Mouse (Mus musculus) small intestine, adult 2 months (tissue): ENCODE data around the gene Prl7b1. TPM values are rescaled to one million over a fixed set of nuclear protein-coding genes. Genes with fewer than 3 reads are reported as not detected.

Experiments
- H3K27ac ChIP-seq: fragments of 200-500 bp; 2 replicates; pipeline ENCODE4 v1.5.1; 2012; ENCODE audit warnings: low read depth, low read length, control low read depth, inconsistent platforms; ENCODE audit not compliant: insufficient read depth
- H3K27me3 ChIP-seq: fragments of 200-500 bp; 2 replicates; pipeline ENCODE4 v1.6.1; 2012; ENCODE audit warnings: mild to moderate bottlenecking, moderate library complexity, low read length, inconsistent platforms; ENCODE audit not compliant: control insufficient read depth, insufficient read depth
- H3K36me3 ChIP-seq: fragments of 200-500 bp; 2 replicates; pipeline ENCODE4 v1.6.1; 2012; ENCODE audit warnings: mild to moderate bottlenecking, low read length, control low read depth, inconsistent platforms; ENCODE audit not compliant: control insufficient read depth, insufficient read depth
- H3K4me1 ChIP-seq: fragments of 200-500 bp; 2 replicates; pipeline ENCODE4 v1.6.1; 2012; ENCODE audit warnings: low read length, inconsistent platforms, mixed read lengths; ENCODE audit not compliant: control insufficient read depth, insufficient read depth, insufficient read length
- H3K4me3 ChIP-seq: fragments of 200-500 bp; 2 replicates; pipeline ENCODE4 v1.5.1; 2012; ENCODE audit warnings: low read depth, mild to moderate bottlenecking, control low read depth, inconsistent platforms, low read length, moderate library complexity
- CTCF ChIP-seq: fragments of 200-500 bp; IDR thresholded peaks from 2 replicates; pipeline ENCODE4 v1.5.1; 2012; ENCODE audit warnings: low read depth, mild to moderate bottlenecking, control low read depth, inconsistent platforms, low read length, moderate library complexity, mixed read lengths; ENCODE audit not compliant: insufficient replicate concordance, insufficient read length; ENCODE audit errors: extremely low read depth
- POLR2A ChIP-seq: fragments of 200-500 bp; IDR thresholded peaks from 2 replicates; pipeline ENCODE4 v1.6.1; 2012; ENCODE audit warnings: low read depth, mild to moderate bottlenecking, control low read depth, inconsistent platforms, low read length, moderate library complexity
- WGBS: fragments of 180-500 bp; shearing (Covaris S2); methylation state at CpG from one replicate; pipeline ENCODE4 v1.1.7; 2018; 5-methylcytosine and 5-hydroxymethylcytosine counted together
- polyA plus RNA-seq: library from polyadenylated mRNA; depleted of rRNA; stranded (reverse); fragments of >200 nt; gene quantifications from 2 replicates; pipeline ENCODE4 v1.2.3, GENCODE M21; 2012; rRNA removed

Prl7b1 gene
- not detected in 2 replicates for polyA plus RNA-seq

DNA sequence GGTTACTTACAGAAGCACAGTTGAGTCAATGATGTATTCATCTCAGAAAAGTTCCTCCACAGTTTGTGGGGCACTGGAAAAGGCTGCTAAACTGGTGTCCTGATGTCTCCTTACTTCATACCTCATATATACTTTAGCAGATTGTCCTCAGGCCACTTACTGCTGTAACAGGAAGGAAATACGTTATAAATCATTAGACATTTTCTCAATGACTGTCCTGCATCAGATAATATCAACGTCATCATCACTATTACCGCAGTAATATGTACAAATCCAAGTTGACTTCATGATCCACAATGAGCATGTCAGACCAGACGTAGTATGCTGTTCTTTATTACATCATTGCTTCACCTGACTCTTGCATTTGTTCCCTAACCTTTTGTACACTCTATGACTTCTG, at the start of gene Prl7b1:
Prl7b1 (minus strand) TSS at position 101 of the 400 bp plus-strand sequence.
- no peaks in the 10 kb centered on the region for H3K36me3 ChIP-seq
- WGBS = 58% methylated on average over 4 of the region's 4 CpGs
- H3K27me3 ChIP-seq = no peaks in the 10 kb centered on the region
- no peak within 1 kb of the TSS for H3K27ac ChIP-seq
- H3K4me3 ChIP-seq = no peak within 1 kb of the TSS
- H3K4me1 ChIP-seq = no peaks in the 10 kb centered on the region
- TF ChIP-seq CTCF = no peak
- no peak for TF ChIP-seq POLR2A

DNA sequence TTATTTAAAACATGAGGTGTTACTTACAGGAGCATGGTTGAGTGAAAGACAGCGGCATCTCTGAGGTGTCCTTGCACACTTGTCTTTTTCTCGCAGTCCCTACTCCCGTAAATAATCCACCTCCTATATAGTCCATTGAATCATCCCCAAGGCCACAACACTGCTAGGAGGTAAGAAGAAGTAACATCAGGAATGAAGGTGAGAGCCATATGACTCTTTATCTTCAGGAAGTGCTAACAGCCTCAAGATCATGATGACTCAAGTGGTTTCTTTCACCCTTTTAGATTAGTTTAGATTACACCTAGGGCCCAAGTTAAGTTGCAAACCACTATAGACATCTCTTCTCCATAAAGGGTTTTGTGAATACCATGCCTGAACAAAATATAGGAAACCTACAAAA, 32.0 kb upstream of the Prl7b1 start, which contains the start of gene Prl7a1:
Prl7a1 (minus strand) TSS at position 101 of the 400 bp plus-strand sequence.
- WGBS = 94% methylated on average over 3 of the region's 3 CpGs
- Histone ChIP-seq H3K4me3 (no peak within 1 kb of the TSS), H3K27ac (no peak within 1 kb of the TSS), H3K36me3 (no peaks in the 10 kb centered on the region), H3K27me3 (no peaks in the 10 kb centered on the region), H3K4me1 (no peaks in the 10 kb centered on the region)
- TF ChIP-seq POLR2A (no peak), CTCF (no peak)

DNA sequence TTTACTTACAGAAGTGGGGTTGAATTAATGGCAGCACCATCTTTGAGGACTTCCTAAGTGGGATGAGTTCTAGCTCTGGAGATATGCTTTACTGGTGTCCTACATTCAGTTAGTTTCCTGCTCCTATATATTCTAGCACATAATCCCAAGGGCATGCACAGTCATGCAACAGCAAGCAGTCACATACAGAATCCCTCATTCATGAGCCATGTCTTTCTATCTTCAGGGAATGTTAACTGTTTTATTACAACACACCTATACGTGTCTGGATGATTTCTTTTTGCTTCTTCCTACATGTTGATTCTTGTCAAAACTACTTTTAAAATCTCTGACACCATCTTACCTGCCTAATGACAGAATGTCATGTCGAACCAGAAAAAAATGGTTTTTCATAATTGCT, 28.3 kb downstream of the Prl7b1 start, which contains the start of gene Prl8a1:
Prl8a1 (minus strand) TSS at position 101 of the 400 bp plus-strand sequence.
- no peak within 1 kb of the TSS for H3K27ac ChIP-seq
- no peak for TF ChIP-seq CTCF
- no peak for TF ChIP-seq POLR2A
- 70% methylated on average over 2 of the region's 2 CpGs for WGBS
- H3K4me3 ChIP-seq = no peak within 1 kb of the TSS
- no peaks in the 10 kb centered on the region for H3K4me1 ChIP-seq
- no peaks in the 10 kb centered on the region for H3K36me3 ChIP-seq
- H3K27me3 ChIP-seq = no peaks in the 10 kb centered on the region

DNA sequence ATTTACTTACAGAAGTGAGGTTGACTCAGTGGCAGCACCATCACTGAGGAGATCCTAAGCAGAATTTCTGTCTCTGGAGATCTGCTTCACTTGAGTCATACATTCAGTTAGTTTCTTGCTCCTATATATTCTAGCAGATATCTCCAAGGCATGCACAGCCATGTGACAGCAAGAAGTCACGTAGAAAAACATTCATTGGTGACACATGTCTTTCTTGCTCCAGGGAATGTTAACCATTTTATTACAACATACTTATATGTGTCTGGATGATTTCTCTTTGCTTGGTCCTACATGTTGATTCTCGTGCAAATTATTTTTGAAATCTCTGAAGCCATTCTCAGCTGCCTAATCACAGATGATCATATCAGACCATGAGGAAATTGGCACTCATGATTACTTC, 45.9 kb downstream of the Prl7b1 start, which contains the start of gene Prl8a9:
Prl8a9 (minus strand) TSS at position 101 of the 400 bp plus-strand sequence.
- 74% methylated on average over 2 of the region's 2 CpGs for WGBS
- H3K36me3 ChIP-seq = no peaks in the 10 kb centered on the region

DNA sequence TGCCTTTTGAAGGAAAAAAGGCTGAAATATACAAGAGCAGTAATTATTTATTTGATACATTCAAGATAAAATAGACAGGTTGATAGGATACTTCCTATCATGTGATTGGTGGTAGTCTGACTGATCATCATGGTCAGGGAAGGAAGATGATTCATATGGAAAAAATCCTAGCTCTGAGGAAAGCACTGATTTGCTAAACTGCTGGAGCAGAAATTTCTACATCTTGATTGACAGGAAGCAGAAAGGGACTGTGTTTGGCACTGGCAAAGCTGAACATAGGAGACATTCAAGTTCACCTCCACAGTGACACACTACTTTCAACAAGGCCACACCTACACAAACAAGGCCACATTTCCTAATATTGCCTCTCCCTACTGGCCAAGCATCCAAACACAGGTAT, 57.0 kb downstream of the Prl7b1 start:
- no peaks in the 10 kb centered on the region for H3K36me3 ChIP-seq
- no peak overlapping the region for H3K27ac ChIP-seq
- no peak overlapping the region for H3K4me3 ChIP-seq
- no peak for TF ChIP-seq POLR2A
- no peak for TF ChIP-seq CTCF
- no peaks in the 10 kb centered on the region for H3K27me3 ChIP-seq
- no peaks in the 10 kb centered on the region for H3K4me1 ChIP-seq

More for the DNA sequence above, 45.9 kb downstream of the Prl7b1 start, which contains the start of gene Prl8a9:
- TF ChIP-seq POLR2A (no peak), CTCF (no peak)
- Histone ChIP-seq H3K4me3 (no peak within 1 kb of the TSS), H3K4me1 (no peaks in the 10 kb centered on the region), H3K27ac (no peak within 1 kb of the TSS), H3K27me3 (no peaks in the 10 kb centered on the region)

Other genes starting within 250 kb of the Prl7b1 start
- not detected in 2 replicates for gene Prl2b1, start 219.7 kb downstream of the Prl7b1 start, polyA plus RNA-seq
- gene Prl8a6, start 171.9 kb downstream of the Prl7b1 start, polyA plus RNA-seq = not detected in 2 replicates
- not detected in 2 replicates for gene Prl8a8, start 97.4 kb downstream of the Prl7b1 start, polyA plus RNA-seq
- gene Prl8a9, start 46.0 kb downstream of the Prl7b1 start, polyA plus RNA-seq = not detected in 2 replicates
- gene Prl8a1, start 28.4 kb downstream of the Prl7b1 start, polyA plus RNA-seq = not detected in 2 replicates
- not detected in 2 replicates for gene Prl7a1, start 31.9 kb upstream of the Prl7b1 start, polyA plus RNA-seq
- not detected in 2 replicates for gene Prl7a2, start 57.5 kb upstream of the Prl7b1 start, polyA plus RNA-seq
- not detected in 2 replicates for gene Prl7d1, start 106.2 kb upstream of the Prl7b1 start, polyA plus RNA-seq
- not detected in 2 replicates for gene Prl7c1, start 170.2 kb upstream of the Prl7b1 start, polyA plus RNA-seq
- not detected in 2 replicates for gene Prl2a1, start 191.1 kb upstream of the Prl7b1 start, polyA plus RNA-seq
- not detected in 2 replicates for gene Prl2c1, start 238.8 kb upstream of the Prl7b1 start, polyA plus RNA-seq